Mouse (Mus musculus) heart, embryonic 13.5 days (tissue): ENCODE data around the gene Lzts2. TPM values are rescaled to one million over a fixed set of nuclear protein-coding genes. Genes with fewer than 3 reads are reported as not detected.

Experiments
- ATAC-seq: fragments of 200-750 bp; cut with Nextera tagmentation; 2 replicates; pipeline ENCODE4 v1.8.0; 2017; ENCODE audit warnings: moderate TSS enrichment; ENCODE audit not compliant: insufficient number of reproducible peaks, low FRiP score, low TSS enrichment; ENCODE audit errors: extremely low read depth
- H3K27ac ChIP-seq: fragments of 300-500 bp; sonication (generic); replicated peaks from 2 replicates; pipeline ENCODE4 v1.5.1; 2015; ENCODE audit warnings: moderate library complexity, mild to moderate bottlenecking, inconsistent platforms
- H3K27me3 ChIP-seq: fragments of 300-500 bp; sonication (generic); replicated peaks from 2 replicates; pipeline ENCODE4 v1.6.1; 2015; ENCODE audit warnings: mild to moderate bottlenecking, inconsistent platforms
- H3K36me3 ChIP-seq: fragments of 300-500 bp; sonication (generic); 2 replicates; pipeline ENCODE4 v1.6.1; 2015; ENCODE audit warnings: mild to moderate bottlenecking, inconsistent platforms
- H3K4me1 ChIP-seq: fragments of 300-500 bp; sonication (generic); 2 replicates; pipeline ENCODE4 v1.6.1; 2015; ENCODE audit warnings: inconsistent platforms
- H3K4me2 ChIP-seq: fragments of 300-500 bp; sonication (generic); 2 replicates; pipeline ENCODE4 v1.6.1; 2015; ENCODE audit warnings: inconsistent platforms, mild to moderate bottlenecking, moderate library complexity
- H3K4me3 ChIP-seq: fragments of 300-500 bp; sonication (generic); 2 replicates; pipeline ENCODE4 v1.5.1; 2015; ENCODE audit warnings: moderate library complexity, mild to moderate bottlenecking, inconsistent platforms
- H3K9ac ChIP-seq: fragments of 300-500 bp; sonication (generic); 2 replicates; pipeline ENCODE4 v1.6.1; 2015; ENCODE audit warnings: inconsistent platforms, mild to moderate bottlenecking, moderate library complexity
- H3K9me3 ChIP-seq: fragments of 300-500 bp; sonication (generic); 2 replicates; pipeline ENCODE4 v1.6.1; 2016; ENCODE audit warnings: inconsistent platforms
- WGBS: fragments of 180-500 bp; shearing (Covaris S2); methylation state at CpG from one replicate; pipeline ENCODE4 v1.1.7; 2015; ENCODE audit warnings: mixed read lengths; 5-methylcytosine and 5-hydroxymethylcytosine counted together
- polyA plus RNA-seq: library from polyadenylated mRNA; unstranded; fragments of >200 nt; fragmentation: Nextera tagmentation; extraction: Ambion mirVana; gene quantifications from 2 replicates; pipeline ENCODE4 v1.2.1, GENCODE M21; 2015

Gene Lzts2
- polyA plus RNA-seq, 1 experiment from 2014 or later, result 39.9 TPM

- H3K9me3 ChIP-seq, result no peaks in the 10 kb centered on the region
- peaks cover 63% of the 10 kb centered on the region for H3K4me1 ChIP-seq
- no peaks in the 10 kb centered on the region for H3K27me3 ChIP-seq
- peaks cover 26% of the 10 kb centered on the region for H3K36me3 ChIP-seq
- H3K9ac ChIP-seq, result peak overlapping the region; percentile 98
- peak overlapping the region; percentile 85 for H3K4me3 ChIP-seq
- H3K27ac ChIP-seq, result peak overlapping the region; percentile 100
- ATAC-seq, result peak; percentile 10; the same call in 1 of the 2 replicates
- WGBS, result under 1% methylated on average over 17 of the region's 18 CpGs
- H3K4me2 ChIP-seq, result peak overlapping the region; percentile 98
Observed at GRCm38 (mm10) chr19:45016341-45017215, 2.4 kb downstream of the Lzts2 start.

- 0% methylated on average over 21 of the region's 27 CpGs for WGBS
- ATAC-seq, result peak; percentile 26; the same call in 1 of the 2 replicates
- H3K4me1 ChIP-seq, result peaks cover 69% of the 10 kb centered on the region
Observed at GRCm38 (mm10) chr19:45017216-45017771, 3.1 kb downstream of the Lzts2 start.

DNA sequence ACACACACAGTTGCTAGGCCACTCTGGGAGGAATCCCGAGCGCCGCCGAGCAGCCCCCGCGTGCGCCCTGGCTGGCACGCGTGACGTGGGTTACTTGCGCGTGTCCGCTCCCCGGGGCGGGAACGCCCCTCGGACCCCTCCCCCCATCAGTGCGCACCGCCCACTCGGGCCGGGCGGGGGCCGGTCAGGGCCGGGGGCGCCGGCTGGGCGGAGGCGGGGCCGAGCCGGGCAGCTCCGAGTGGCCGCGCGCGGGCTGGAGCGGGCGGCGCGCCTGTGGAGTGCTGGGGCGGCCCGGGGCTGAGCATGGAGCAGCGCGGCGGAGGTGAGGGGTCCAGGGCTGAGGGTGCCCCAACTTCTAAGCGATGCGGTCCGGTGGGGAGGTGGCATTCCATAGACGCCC is 3.7 kb downstream of the Lzts2 start:
- Histone ChIP-seq H3K27ac (peak overlapping the region; percentile 100), H3K4me3 (peak overlapping the region; percentile 85), H3K9me3 (no peaks in the 10 kb centered on the region), H3K9ac (peak overlapping the region; percentile 98), H3K36me3 (peaks cover 29% of the 10 kb centered on the region), H3K4me2 (peak overlapping the region; percentile 98), H3K4me1 (peaks cover 70% of the 10 kb centered on the region), H3K27me3 (no peaks in the 10 kb centered on the region)
- WGBS, result under 1% methylated on average over 37 of the region's 48 CpGs
- ATAC-seq, result peak; percentile 71

More at GRCm38 (mm10) chr19:45017216-45017771, 3.1 kb downstream of the Lzts2 start:
- Histone ChIP-seq H3K9me3 (no peaks in the 10 kb centered on the region), H3K36me3 (peaks cover 26% of the 10 kb centered on the region), H3K4me2 (peak overlapping the region; percentile 98), H3K27ac (peak overlapping the region; percentile 100), H3K27me3 (no peaks in the 10 kb centered on the region), H3K4me3 (peak overlapping the region; percentile 85), H3K9ac (peak overlapping the region; percentile 98)

GRCm38 (mm10) chr19:45018351-45018831 is 4.2 kb downstream of the Lzts2 start:
- H3K36me3 ChIP-seq, result peaks cover 33% of the 10 kb centered on the region
- ATAC-seq, result no peak
- WGBS, result 1% methylated on average over 11 of the region's 13 CpGs
- H3K4me1 ChIP-seq, result peaks cover 65% of the 10 kb centered on the region
- no peaks in the 10 kb centered on the region for H3K9me3 ChIP-seq
- no peaks in the 10 kb centered on the region for H3K27me3 ChIP-seq
- peak overlapping the region; percentile 98 for H3K9ac ChIP-seq
- peak overlapping the region; percentile 100 for H3K27ac ChIP-seq
- peak overlapping the region; percentile 85 for H3K4me3 ChIP-seq
- peak overlapping the region; percentile 98 for H3K4me2 ChIP-seq

DNA sequence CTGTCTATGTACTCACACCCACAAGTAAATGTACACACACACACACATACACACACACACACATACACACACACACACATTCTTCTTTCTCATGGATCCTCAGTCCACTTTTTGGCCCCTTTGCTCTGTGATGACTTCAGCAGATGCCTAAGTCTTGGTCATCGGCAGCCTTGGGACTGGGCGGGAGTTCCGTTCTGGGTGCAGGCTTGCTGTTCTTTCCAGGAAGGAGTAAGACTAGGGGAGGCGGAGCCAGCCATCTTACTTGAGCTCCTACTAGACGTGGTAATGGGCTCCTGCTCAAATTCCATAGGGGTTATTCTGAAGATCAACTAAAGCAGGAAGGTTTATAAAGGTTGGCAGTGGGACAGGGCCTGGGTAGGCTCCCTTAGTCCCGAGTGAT is 6.1 kb downstream of the Lzts2 start:
- WGBS, result 54% methylated on average over 6 of the region's 6 CpGs

GRCm38 (mm10) chr19:45021362-45021761 is 7.1 kb downstream of the Lzts2 start:
- H3K4me2 ChIP-seq, result peak overlapping the region; percentile 98; the same call in 1 of the 2 replicates
- H3K9me3 ChIP-seq, result no peaks in the 10 kb centered on the region
- no peak for ATAC-seq
- WGBS, result 77% methylated on average over 15 of the region's 15 CpGs
- H3K9ac ChIP-seq, result peak overlapping the region; percentile 72
- H3K27ac ChIP-seq, result no peak overlapping the region
- H3K27me3 ChIP-seq, result no peaks in the 10 kb centered on the region
- H3K36me3 ChIP-seq, result peaks cover 62% of the 10 kb centered on the region
- H3K4me3 ChIP-seq, result no peak overlapping the region
- H3K4me1 ChIP-seq, result peaks cover 47% of the 10 kb centered on the region

More for the DNA sequence above, 6.1 kb downstream of the Lzts2 start:
- Histone ChIP-seq H3K9ac (peak overlapping the region; percentile 72), H3K36me3 (peaks cover 52% of the 10 kb centered on the region), H3K4me1 (peaks cover 51% of the 10 kb centered on the region), H3K4me2 (peak overlapping the region; percentile 98), H3K27me3 (no peaks in the 10 kb centered on the region), H3K27ac (no peak overlapping the region), H3K9me3 (no peaks in the 10 kb centered on the region), H3K4me3 (peak overlapping the region; percentile 2; the same call in 1 of the 2 replicates)
- no peak for ATAC-seq

DNA sequence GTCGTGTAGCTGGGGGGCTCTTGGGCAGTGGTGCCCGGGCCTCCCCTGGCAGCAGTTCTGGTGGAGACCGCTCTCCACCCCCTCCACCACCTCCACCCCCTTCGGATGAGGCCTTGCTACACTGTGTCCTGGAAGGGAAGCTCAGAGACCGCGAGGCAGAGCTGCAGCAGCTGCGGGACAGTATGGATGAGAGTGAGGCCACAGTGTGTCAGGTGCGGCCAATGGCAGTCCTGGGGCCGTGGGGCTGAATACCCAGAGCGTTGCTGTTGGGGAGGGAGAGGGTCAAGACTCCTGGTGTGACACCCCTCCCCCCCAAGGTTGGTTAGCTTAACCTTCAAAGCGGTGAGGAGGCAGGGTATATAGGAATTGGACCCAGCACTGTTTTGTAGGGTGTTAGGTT is 9.8 kb downstream of the Lzts2 start:
- peaks cover 87% of the 10 kb centered on the region for H3K36me3 ChIP-seq
- H3K9me3 ChIP-seq, result no peaks in the 10 kb centered on the region
- 76% methylated on average over 11 of the region's 11 CpGs for WGBS
- ATAC-seq, result no peak
- peaks cover 41% of the 10 kb centered on the region for H3K4me1 ChIP-seq
- no peak overlapping the region for H3K27ac ChIP-seq
- no peak overlapping the region for H3K4me2 ChIP-seq
- no peaks in the 10 kb centered on the region for H3K27me3 ChIP-seq
- H3K4me3 ChIP-seq, result no peak overlapping the region
- no peak overlapping the region for H3K9ac ChIP-seq

DNA sequence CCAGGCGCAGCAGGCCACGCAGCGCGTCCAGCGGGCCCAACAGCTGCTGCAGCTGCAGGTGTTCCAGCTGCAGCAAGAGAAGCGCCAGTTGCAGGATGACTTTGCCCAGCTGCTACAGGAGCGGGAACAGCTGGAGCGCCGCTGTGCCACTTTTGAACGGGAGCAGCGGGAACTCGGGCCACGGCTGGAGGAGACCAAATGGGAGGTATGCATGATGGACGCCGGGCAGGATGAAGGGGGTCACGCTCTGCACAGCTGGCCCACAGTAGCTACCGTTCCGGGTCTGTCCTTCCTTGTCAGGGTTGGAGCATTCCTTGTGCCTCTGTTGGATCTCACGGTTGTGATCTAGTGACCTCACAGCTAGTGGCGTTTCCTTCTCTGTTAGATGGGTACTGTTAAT is 10.6 kb downstream of the Lzts2 start:
- H3K4me2 ChIP-seq, result no peak overlapping the region
- no peaks in the 10 kb centered on the region for H3K9me3 ChIP-seq
- H3K4me3 ChIP-seq, result no peak overlapping the region
- no peak overlapping the region for H3K27ac ChIP-seq
- no peak for ATAC-seq
- H3K36me3 ChIP-seq, result peaks cover 85% of the 10 kb centered on the region
- WGBS, result 88% methylated on average over 20 of the region's 20 CpGs
- H3K27me3 ChIP-seq, result no peaks in the 10 kb centered on the region
- H3K9ac ChIP-seq, result no peak overlapping the region
- H3K4me1 ChIP-seq, result peaks cover 33% of the 10 kb centered on the region

- ATAC-seq, result no peak
- no peak overlapping the region for H3K4me3 ChIP-seq
Observed at GRCm38 (mm10) chr19:45025937-45026568, 11.8 kb downstream of the Lzts2 start.

GRCm38 (mm10) chr19:45026958-45027670 is 12.9 kb downstream of the Lzts2 start:
- no peak overlapping the region for H3K9ac ChIP-seq
- ATAC-seq, result no peak
- WGBS, result 71% methylated on average over 6 of the region's 6 CpGs
- H3K27me3 ChIP-seq, result no peaks in the 10 kb centered on the region
- H3K4me2 ChIP-seq, result no peak overlapping the region
- H3K4me1 ChIP-seq, result peaks cover 31% of the 10 kb centered on the region
- no peak overlapping the region for H3K4me3 ChIP-seq
- H3K27ac ChIP-seq, result no peak overlapping the region
- no peaks in the 10 kb centered on the region for H3K9me3 ChIP-seq
- peaks cover 66% of the 10 kb centered on the region for H3K36me3 ChIP-seq

More at GRCm38 (mm10) chr19:45025937-45026568, 11.8 kb downstream of the Lzts2 start:
- no peaks in the 10 kb centered on the region for H3K27me3 ChIP-seq
- H3K9me3 ChIP-seq, result no peaks in the 10 kb centered on the region
- H3K36me3 ChIP-seq, result peaks cover 76% of the 10 kb centered on the region
- H3K4me1 ChIP-seq, result peaks cover 32% of the 10 kb centered on the region
- H3K4me2 ChIP-seq, result no peak overlapping the region
- H3K9ac ChIP-seq, result no peak overlapping the region
- 90% methylated on average over 37 of the region's 37 CpGs for WGBS
- H3K27ac ChIP-seq, result no peak overlapping the region
